Mouse (Mus musculus) 3134 (cell line): ENCODE data around the gene Pum2.
A peak's percentile ranks its signal among the peaks of the same experiment; 100 is the strongest.
"Not testable (repeated sequence)": the region's sequence is repeated elsewhere in the genome, so short reads cannot be mapped to it uniquely, and the experiment has no call there.

Source experiments
- DNase-seq: peaks from one replicate; pipeline ENCODE4 v3.0.0-alpha.2; 2011; ENCODE audit warnings: low spot score; ENCODE audit not compliant: insufficient read length; ENCODE audit errors: extremely low read depth

The Pum2 gene

DNA sequence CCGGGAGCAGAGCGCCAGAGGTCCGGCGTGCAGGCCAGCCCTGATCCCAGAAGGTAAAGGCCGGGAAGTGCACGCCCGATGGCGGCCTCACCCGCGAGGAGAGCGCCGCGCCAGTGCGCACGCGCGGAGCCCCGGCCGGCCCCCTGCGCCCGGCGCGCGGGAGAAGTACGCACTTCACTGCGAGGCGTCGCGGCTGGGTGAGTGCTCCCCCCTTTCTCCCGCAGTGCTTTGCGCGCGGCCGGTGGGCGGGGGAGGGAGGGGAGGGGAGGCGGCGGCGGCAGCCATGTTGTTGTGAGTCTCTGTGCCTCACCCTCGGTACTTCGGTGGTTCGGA lies at the start of gene Pum2:
Gene Pum2, plus strand, starts transcription at position 161 of the 333 bp plus-strand sequence.
- peak; percentile 94 for DNase-seq

GRCm38 (mm10) chr12:8629537-8629936 lies 44.4 kb upstream of the Pum2 start:
- no peak for DNase-seq

GRCm38 (mm10) chr12:8631691-8632090 lies 42.2 kb upstream of the Pum2 start:
- DNase-seq, result no peak

DNA sequence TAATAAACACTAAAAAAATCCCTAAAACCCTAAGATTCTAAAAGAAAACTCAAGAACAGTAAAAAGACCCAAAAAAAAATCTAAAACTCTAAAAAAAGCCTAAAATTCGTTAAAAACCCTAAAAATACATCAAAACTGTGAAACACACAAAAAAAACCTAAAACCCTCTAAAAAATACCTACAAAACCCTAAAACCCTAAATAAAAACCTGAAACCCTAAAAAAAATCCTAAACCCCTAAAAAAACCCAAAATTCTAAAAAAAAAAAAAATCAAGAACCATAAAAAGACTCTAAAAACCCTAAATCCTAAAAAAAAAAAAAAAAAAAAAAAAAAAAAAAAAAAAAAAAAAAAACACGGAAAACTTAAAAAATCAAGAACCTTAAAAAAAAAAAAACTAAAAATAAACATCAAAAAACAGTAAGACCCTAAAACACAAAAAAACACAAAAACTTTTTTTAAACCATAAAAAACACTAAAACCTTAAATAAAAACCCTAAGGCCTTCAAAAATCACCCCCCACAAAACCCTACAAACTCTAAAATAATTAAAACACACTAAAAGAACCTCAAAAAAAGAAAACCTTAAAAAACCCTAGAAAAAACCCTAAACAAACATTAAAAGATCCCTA lies 41.1 kb upstream of the Pum2 start:
- no peak for DNase-seq

GRCm38 (mm10) chr12:8634306-8634705 lies 39.6 kb upstream of the Pum2 start:
- no peak for DNase-seq

DNA sequence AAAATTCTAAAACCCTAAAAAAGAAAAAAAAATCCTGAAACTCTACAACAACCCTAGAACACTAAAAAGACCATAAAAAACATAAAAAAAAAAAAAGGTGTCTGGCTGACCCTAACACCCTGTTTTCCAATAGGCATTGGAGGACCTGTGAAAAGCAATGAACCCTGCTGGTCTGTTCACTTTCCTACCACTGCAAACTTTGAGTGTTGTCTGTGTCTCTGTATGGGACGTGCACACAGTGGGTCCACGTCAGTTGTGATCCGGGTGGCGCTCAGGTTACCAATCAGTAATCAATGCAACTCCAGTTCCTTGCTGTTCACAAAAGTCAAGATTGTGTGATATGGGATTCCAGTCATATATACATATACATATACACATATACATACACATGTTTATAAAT lies 38.4 kb upstream of the Pum2 start:
- DNase-seq, result peak; percentile 32

- DNase-seq, result peak; percentile 28
Measured at GRCm38 (mm10) chr12:8636945-8637344, 37.0 kb upstream of the Pum2 start.

DNA sequence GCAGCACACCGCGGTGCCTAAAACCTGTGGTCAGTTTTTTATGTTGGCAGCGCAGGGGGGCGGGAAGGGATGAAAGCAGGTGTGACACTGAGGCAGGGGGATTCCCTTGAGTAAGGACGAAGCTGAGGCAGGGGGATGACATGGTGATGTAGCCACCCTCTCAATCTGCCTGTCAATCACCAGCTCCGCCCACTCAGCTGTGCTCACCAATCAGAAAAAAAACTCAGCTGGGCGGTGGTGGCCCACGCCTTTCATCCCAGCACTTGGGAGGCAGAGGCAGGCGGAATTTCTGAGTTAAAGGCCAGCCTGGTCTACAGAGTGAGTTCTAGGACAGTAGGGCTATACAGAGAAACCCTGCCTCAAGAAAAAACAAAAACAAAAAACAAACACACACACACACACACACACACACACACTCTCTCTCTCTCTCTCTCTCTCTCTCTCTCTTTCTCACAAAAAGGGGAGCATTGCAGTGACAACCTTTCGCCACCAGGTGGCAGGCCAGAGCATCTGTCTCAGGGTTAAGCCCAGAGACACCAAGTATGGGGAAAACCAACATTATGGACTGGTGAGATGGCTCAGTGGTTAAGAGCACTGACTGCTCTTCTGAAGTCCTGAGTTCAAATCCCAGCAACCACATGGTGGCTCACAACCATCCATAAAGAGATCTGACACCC lies 35.4 kb upstream of the Pum2 start:
- peak; percentile 52 for DNase-seq

- DNase-seq, result not testable (repeated sequence)
Measured at GRCm38 (mm10) chr12:8640186-8640585, 33.7 kb upstream of the Pum2 start.

DNA sequence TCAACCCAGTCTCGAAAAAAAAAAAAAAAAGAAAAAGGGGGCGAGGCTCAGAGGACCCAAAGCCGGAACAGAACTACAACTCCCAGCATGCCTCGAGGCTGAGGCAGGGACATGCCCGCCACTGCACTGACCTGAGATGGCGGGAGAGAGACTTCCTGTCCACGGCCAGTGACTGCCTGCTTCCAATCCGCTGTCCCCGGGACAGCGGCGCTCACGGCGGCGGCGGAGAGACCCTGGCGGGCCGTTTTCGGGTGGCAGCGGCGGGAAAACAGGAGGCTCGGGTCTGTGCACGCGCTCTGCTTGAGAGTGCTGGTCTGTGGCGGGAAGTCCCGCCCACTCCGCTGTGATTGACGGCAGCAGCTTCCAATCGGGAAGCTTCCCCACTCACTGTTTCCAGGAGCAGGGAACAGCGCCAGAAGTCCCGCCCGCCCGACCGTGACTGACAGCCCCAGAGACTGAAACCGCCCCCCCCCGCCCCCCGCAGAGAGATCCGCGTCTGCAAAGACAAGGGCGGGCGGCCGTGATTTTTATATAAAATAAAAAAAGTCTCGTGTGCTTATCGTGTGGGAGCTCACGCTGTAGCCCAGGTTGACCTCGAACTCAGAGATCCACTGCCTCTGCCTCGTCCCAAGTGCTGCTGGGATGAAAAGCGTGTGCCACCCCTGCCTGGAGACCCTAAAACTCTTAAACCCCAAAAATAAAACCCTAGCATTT lies 33.1 kb upstream of the Pum2 start:
- peak; percentile 95 for DNase-seq

DNA sequence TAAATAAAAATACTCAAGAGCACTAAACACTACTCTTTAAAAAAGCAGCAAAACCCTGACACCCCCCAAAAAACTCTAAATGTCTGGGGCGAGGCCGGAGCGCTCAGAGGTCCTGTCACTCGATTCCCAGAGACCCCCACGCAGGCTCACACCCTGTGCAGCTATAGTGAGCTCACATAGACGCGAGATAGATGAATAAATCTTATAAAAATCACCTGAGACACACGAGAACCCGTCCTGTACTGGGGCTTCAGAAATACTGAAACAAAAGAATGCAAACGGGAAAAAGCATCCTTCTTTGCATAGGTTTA lies 32.6 kb upstream of the Pum2 start:
- no peak for DNase-seq

DNA sequence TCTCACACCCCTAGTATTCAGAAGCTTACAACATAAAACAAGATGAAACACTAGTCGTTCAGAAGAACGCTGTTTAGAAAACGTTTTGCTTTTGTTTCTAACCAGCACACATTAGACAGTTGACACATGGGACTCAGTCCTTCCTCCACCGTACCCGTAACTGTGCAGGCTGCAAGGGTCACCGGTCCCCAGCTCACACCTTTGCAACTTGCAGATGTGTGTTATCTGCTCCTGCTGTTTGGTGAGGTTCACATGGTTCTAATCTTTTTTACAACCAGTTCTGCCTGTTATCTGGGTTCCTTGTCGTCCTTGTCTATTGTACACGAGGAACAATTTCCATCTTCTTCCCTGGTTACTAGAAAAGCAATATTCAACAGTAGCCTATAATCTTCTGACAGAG lies 25.7 kb upstream of the Pum2 start:
- DNase-seq, result not testable (repeated sequence)

GRCm38 (mm10) chr12:8650027-8650426 lies 23.9 kb upstream of the Pum2 start:
- not testable (repeated sequence) for DNase-seq

DNA sequence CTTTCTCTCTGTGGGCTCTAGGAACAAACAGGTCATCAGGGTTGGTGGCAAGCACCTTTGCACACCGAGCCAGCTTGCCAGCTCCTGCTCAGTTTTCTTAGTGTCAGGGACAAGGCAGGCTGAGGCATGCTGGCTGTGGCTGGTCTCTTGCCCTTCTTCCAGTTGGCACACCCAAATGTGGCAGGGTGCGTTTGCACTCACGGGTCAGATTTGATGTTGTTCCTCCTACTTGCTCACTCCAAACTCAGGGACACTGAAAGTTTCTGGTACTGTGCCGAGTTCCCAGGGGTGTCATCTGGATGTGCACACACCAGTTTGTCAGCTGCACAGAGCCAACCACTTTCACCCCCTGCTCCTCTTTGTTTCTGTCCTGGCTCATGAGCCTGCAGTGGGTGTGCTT lies 17.3 kb upstream of the Pum2 start:
- no peak for DNase-seq

DNA sequence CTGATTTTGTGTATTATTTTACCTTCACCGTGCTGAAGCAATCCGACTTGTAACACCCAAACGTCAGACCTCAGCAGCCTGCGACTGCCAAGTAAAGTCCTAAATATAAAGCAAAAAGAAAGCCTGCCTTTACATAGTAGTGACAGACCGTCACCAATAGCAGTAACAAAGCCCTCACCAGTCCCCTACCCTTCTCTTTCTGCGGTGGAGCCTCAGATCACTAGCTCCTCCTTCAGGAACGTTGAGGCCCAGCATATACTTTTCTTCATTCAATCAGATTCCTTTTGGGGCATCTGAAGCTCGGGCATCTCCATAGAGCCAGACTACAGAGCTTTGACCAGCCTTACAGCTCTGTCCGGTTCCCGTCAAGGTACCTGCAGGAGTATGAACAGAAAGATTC lies 16.8 kb upstream of the Pum2 start:
- no peak for DNase-seq

DNA sequence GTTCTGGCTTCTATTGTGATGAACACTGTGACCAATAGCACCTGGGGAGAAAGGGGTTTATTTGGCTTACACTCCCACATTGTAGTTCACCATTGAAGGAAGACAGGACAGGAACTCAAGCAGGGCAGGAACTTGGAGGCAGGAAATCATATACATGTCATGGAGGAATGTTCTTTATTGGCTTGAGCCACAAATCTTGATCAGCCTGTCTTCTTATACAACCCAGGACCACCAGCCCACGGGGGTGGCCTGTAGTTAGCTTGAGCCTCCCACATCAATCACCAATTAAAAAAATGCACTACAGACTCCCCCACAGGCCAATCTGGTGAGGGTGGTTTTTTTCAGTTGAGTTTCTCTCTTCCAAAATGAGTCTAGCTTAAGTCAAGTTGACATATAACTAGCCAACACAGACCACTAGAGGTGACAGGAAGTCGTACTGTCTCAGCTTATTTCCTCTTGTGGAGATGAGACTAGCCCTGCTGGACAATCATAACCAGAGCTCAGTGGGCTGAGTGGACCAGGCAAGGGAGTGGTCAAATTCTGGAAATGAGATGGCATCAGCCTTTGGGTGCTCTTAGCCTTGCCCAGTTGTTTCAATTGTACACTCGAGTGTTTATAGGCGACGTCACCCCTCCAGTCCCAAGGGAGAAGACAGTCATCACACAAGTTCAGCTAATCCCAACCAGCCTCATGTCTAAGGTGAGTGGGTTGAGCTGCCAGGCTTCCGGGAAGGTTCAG lies 16.1 kb upstream of the Pum2 start:
- no peak for DNase-seq

GRCm38 (mm10) chr12:8659406-8660279 lies 14.3 kb upstream of the Pum2 start:
- DNase-seq, result no peak

GRCm38 (mm10) chr12:8661747-8662146 lies 12.2 kb upstream of the Pum2 start:
- no peak for DNase-seq

DNA sequence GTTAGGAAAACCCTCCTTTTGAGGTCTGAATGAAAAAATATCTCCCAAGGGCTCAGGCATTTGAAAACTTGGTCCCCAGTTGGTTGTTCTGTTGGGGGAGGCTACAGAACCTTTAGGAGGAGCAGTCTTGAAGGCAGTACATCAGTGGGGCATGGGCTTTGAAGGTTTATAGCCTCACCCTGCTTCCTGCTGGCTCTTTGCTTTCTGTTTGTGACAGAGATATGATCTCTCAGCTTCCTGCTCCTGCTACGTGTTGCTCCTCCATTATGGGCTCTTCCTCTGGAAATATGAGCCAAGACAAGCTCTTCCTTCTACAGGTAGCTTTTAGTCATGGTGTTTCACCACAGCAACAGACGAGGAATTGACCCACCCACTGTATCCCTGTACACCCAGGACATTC lies 11.8 kb upstream of the Pum2 start:
- no peak for DNase-seq

- no peak for DNase-seq
Measured at GRCm38 (mm10) chr12:8662721-8663120, 11.2 kb upstream of the Pum2 start.
